Mouse (Mus musculus) midbrain, embryonic 14.5 days (tissue): ENCODE data around the gene Tcfl5. TPM values are rescaled to one million over a fixed set of nuclear protein-coding genes. Genes with fewer than 3 reads are reported as not detected.

Source experiments
- ATAC-seq: fragments of 200-750 bp; cut with Nextera tagmentation; 2 replicates; pipeline ENCODE4 v1.8.0; 2017; ENCODE audit warnings: moderate number of reproducible peaks, moderate library complexity; ENCODE audit not compliant: low FRiP score, low TSS enrichment
- DNase-seq: peaks from one replicate; pipeline ENCODE4 v3.0.0-alpha.2; 2015
- H3K27ac ChIP-seq: fragments of 300-500 bp; sonication (generic); replicated peaks from 2 replicates; pipeline ENCODE4 v1.5.1; 2014; ENCODE audit warnings: mild to moderate bottlenecking, low read depth, low read length, moderate library complexity
- H3K27me3 ChIP-seq: fragments of 300-500 bp; sonication (generic); 2 replicates; pipeline ENCODE4 v1.6.1; 2014; ENCODE audit warnings: low read length, control low read depth, mixed read lengths; ENCODE audit not compliant: control insufficient read depth, insufficient read depth
- H3K36me3 ChIP-seq: fragments of 300-500 bp; sonication (generic); 2 replicates; pipeline ENCODE4 v1.6.1; 2014; ENCODE audit warnings: low read length, control low read depth; ENCODE audit not compliant: control insufficient read depth, insufficient read depth
- H3K4me1 ChIP-seq: fragments of 300-500 bp; sonication (generic); 2 replicates; pipeline ENCODE4 v1.6.1; 2014; ENCODE audit warnings: mild to moderate bottlenecking, antibody characterized with exemption, low read length, control low read depth; ENCODE audit not compliant: control insufficient read depth, insufficient read depth
- H3K4me2 ChIP-seq: fragments of 300-500 bp; sonication (generic); 2 replicates; pipeline ENCODE4 v1.6.1; 2014; ENCODE audit warnings: mild to moderate bottlenecking, low read length, moderate library complexity
- H3K4me3 ChIP-seq: fragments of 300-500 bp; sonication (generic); replicated peaks from 2 replicates; pipeline ENCODE4 v1.5.1; 2014; ENCODE audit warnings: low read depth, low read length
- H3K9ac ChIP-seq: fragments of 300-500 bp; sonication (generic); replicated peaks from 2 replicates; pipeline ENCODE4 v1.6.1; 2014; ENCODE audit warnings: mild to moderate bottlenecking, low read length, moderate library complexity
- H3K9me3 ChIP-seq: fragments of 300-500 bp; sonication (generic); 2 replicates; pipeline ENCODE4 v1.6.1; 2016; ENCODE audit warnings: low read length, control low read depth, mixed read lengths; ENCODE audit not compliant: control insufficient read depth
- WGBS: fragments of 180-500 bp; shearing (Covaris S2); extraction: QIAGEN DNeasy Blood & Tissue Kit; methylation state at CpG from one replicate; pipeline ENCODE4 v1.1.7; 2014; 5-methylcytosine and 5-hydroxymethylcytosine counted together
- polyA plus RNA-seq: library from polyadenylated mRNA; unstranded; fragments of >200 nt; fragmentation: Nextera tagmentation; extraction: Ambion mirVana; gene quantifications from 2 replicates; pipeline ENCODE4 v1.2.1, GENCODE M21; 2014

The Tcfl5 gene
- 0.42 and 0.53 TPM in 2 replicates for polyA plus RNA-seq

DNA sequence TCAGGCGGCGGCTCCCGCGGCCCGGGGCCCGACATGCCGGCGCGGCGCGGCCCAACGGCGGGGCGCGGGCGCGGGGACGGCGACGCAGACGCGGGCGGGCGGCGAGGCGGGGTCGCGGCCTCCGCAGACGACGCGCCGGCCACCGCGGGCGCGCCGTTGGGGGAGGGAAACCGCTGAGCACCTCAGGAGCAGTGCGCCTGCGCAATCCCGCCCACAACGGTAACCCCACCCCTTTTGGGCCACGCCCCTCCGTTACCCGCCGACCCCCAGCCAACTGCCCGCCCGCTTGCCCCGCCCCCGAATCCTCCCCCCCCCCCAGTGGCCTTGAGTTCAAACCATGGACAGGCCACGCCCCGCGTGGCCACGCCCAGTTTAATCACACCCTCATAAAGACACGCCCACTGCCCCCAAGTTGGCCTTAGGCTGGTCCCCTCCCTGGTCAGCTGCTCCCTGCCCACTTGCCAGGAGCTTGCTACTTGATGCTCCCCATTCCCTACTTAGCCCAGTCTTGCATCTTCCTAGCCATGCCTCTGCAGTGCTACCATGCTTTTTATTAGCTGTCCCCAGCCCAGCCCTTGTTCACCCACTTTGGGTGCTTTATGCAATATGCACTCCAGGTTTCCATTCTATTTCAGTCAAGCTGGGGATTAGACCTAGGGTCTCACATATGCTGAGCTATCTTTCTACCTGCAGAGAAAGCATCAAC, at the start of gene Tcfl5:
Tcfl5 (minus strand) TSS at position 154 of the 706 bp plus-strand sequence.
- no peaks in the 10 kb centered on the region for H3K36me3 ChIP-seq
- H3K27ac ChIP-seq: no peak within 1 kb of the TSS
- no peak within 1 kb of the TSS for H3K9ac ChIP-seq
- ATAC-seq (no peak), DNase-seq (no peak)
- peaks cover 14% of the 10 kb centered on the region for H3K9me3 ChIP-seq
- H3K4me1 ChIP-seq: no peaks in the 10 kb centered on the region
- H3K4me2 ChIP-seq: peak within 1 kb of the TSS; percentile 47
- peaks cover 38% of the 10 kb centered on the region for H3K27me3 ChIP-seq
- 2% methylated on average over 45 of the region's 56 CpGs for WGBS
- peak within 1 kb of the TSS; percentile 30 for H3K4me3 ChIP-seq

GRCm38 (mm10) chr2:180689841-180690240, 47.3 kb upstream of the Tcfl5 start:
- Histone ChIP-seq H3K4me2 (no peak overlapping the region), H3K4me3 (no peak overlapping the region), H3K27me3 (no peaks in the 10 kb centered on the region), H3K9me3 (no peaks in the 10 kb centered on the region), H3K4me1 (peaks cover 4% of the 10 kb centered on the region; the same call in 1 of the 2 replicates), H3K36me3 (peaks cover 53% of the 10 kb centered on the region), H3K9ac (no peak overlapping the region), H3K27ac (no peak overlapping the region)
- 83% methylated on average over 5 of the region's 5 CpGs for WGBS
- DNase-seq (no peak), ATAC-seq (no peak)

DNA sequence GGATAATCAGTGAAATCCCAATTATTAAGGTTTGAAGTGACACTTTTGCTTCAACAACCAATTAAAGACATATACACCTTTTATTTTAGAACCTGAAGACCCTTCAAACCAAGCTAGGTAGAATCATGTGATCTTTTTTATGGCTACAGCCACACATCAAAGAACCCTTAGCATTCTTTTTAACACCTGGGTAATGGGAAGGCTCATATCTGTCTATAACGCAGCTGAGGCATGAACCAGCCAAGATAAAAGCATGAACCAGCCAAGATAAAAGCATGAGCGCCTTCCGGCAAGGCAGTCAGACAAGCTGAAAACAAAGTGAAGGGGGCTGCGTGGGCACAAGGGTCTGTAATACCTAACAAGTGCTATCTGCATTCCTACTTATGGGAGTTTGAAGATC, 41.5 kb upstream of the Tcfl5 start:
- Histone ChIP-seq H3K9me3 (no peaks in the 10 kb centered on the region), H3K27me3 (no peaks in the 10 kb centered on the region), H3K4me2 (no peak overlapping the region), H3K4me1 (no peaks in the 10 kb centered on the region), H3K36me3 (peaks cover 93% of the 10 kb centered on the region), H3K9ac (no peak overlapping the region), H3K27ac (no peak overlapping the region), H3K4me3 (no peak overlapping the region)
- ATAC-seq (no peak), DNase-seq (no peak)
- 91% methylated on average over 4 of the region's 4 CpGs for WGBS

GRCm38 (mm10) chr2:180683524-180683923, 41.0 kb upstream of the Tcfl5 start:
- H3K9me3 ChIP-seq: no peaks in the 10 kb centered on the region
- ATAC-seq: no peak

GRCm38 (mm10) chr2:180681225-180681624, 38.7 kb upstream of the Tcfl5 start:
- H3K4me3 ChIP-seq: no peak overlapping the region
- H3K4me2 ChIP-seq: no peak overlapping the region
- no peaks in the 10 kb centered on the region for H3K4me1 ChIP-seq
- H3K27ac ChIP-seq: no peak overlapping the region
- no peak for DNase-seq
- no peaks in the 10 kb centered on the region for H3K9me3 ChIP-seq
- WGBS: 74% methylated on average over 2 of the region's 2 CpGs
- peaks cover 67% of the 10 kb centered on the region for H3K36me3 ChIP-seq
- no peak for ATAC-seq
- no peak overlapping the region for H3K9ac ChIP-seq
- H3K27me3 ChIP-seq: no peaks in the 10 kb centered on the region

More at GRCm38 (mm10) chr2:180683524-180683923, 41.0 kb upstream of the Tcfl5 start:
- H3K27ac ChIP-seq: no peak overlapping the region
- peaks cover 88% of the 10 kb centered on the region for H3K36me3 ChIP-seq
- H3K4me1 ChIP-seq: no peaks in the 10 kb centered on the region
- H3K4me2 ChIP-seq: no peak overlapping the region
- no peak for DNase-seq
- H3K9ac ChIP-seq: no peak overlapping the region
- H3K4me3 ChIP-seq: no peak overlapping the region
- 85% methylated on average over 2 of the region's 2 CpGs for WGBS
- H3K27me3 ChIP-seq: no peaks in the 10 kb centered on the region

DNA sequence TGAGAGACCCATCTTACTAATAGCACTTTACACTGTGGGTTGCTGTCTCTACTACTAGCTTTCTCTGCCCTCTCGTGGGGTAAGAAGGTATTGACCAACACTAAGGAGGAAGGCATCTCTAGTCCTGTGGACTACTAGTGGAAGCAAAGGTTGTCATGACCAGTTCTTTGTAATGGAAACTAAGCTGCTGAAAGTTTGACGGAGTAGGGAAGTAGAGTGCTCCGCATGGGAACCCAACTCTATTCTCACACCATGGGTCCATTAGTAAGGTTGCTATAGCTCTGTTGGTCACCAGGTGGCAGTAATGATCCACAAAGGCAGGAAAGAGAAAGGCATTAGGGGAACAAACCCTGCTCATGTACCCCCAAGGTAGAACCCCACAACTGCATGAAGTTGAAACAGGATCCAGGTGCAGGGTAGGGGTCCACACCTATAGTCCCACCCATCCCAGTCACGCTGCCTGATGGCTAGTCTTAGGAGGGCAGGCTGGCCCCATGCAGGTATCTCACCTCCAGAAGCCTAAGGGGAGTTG, 36.2 kb upstream of the Tcfl5 start:
- H3K36me3 ChIP-seq: peaks cover 57% of the 10 kb centered on the region

GRCm38 (mm10) chr2:180676706-180677105, 34.2 kb upstream of the Tcfl5 start:
- Histone ChIP-seq H3K4me3 (no peak overlapping the region), H3K9me3 (no peaks in the 10 kb centered on the region), H3K9ac (no peak overlapping the region), H3K4me2 (no peak overlapping the region), H3K4me1 (no peaks in the 10 kb centered on the region), H3K27me3 (no peaks in the 10 kb centered on the region), H3K36me3 (peaks cover 57% of the 10 kb centered on the region), H3K27ac (no peak overlapping the region)
- WGBS: 94% methylated on average over 2 of the region's 2 CpGs
- DNase-seq (no peak), ATAC-seq (no peak)

More for the DNA sequence above, 36.2 kb upstream of the Tcfl5 start:
- no peaks in the 10 kb centered on the region for H3K9me3 ChIP-seq
- H3K9ac ChIP-seq: no peak overlapping the region
- WGBS: 22% methylated on average over 4 of the region's 4 CpGs
- ATAC-seq (no peak; the same call in 1 of the 2 replicates), DNase-seq (peak; percentile 83)
- no peaks in the 10 kb centered on the region for H3K4me1 ChIP-seq
- H3K27me3 ChIP-seq: no peaks in the 10 kb centered on the region
- H3K27ac ChIP-seq: no peak overlapping the region
- no peak overlapping the region for H3K4me3 ChIP-seq
- no peak overlapping the region for H3K4me2 ChIP-seq

DNA sequence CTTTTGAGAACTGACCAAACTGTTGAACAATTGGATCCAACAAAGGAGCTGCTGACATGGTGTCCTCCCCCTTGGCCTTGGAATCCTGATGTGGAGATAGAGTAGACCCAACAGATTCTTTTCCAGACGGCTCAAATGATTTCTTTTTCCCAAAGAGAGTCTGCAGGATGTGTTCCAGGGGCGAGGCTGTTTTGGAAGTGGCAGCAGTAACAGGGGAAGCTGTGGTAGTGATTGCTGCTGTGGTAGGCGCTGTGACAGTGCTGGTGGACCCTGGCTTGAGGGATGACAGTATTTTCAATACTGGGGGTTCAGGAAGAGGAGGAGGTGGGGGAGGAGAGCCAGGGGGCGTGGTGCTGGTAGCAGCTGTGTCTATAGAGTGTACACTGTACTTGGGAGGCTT, 19.5 kb upstream of the Tcfl5 start:
- Histone ChIP-seq H3K9ac (no peak overlapping the region), H3K27ac (no peak overlapping the region), H3K4me2 (no peak overlapping the region), H3K36me3 (peaks cover 53% of the 10 kb centered on the region), H3K4me3 (no peak overlapping the region), H3K9me3 (no peaks in the 10 kb centered on the region), H3K27me3 (no peaks in the 10 kb centered on the region), H3K4me1 (no peaks in the 10 kb centered on the region)
- DNase-seq (no peak), ATAC-seq (no peak)
- WGBS: 88% methylated on average over 4 of the region's 4 CpGs

- H3K27ac ChIP-seq: no peak overlapping the region
- no peak overlapping the region for H3K9ac ChIP-seq
- H3K4me2 ChIP-seq: no peak overlapping the region
- DNase-seq: no peak
- ATAC-seq: no peak
- no peaks in the 10 kb centered on the region for H3K9me3 ChIP-seq
- H3K27me3 ChIP-seq: no peaks in the 10 kb centered on the region
- no peaks in the 10 kb centered on the region for H3K4me1 ChIP-seq
- H3K4me3 ChIP-seq: no peak overlapping the region
- WGBS: 98% methylated on average over 5 of the region's 5 CpGs
- H3K36me3 ChIP-seq: peaks cover 39% of the 10 kb centered on the region
These were observed 18.0 kb upstream of the Tcfl5 start for GRCm38 (mm10) chr2:180660521-180660920.
